Mouse (Mus musculus) 3134 (cell line): ENCODE measurements around the gene Cyba.

Experiments
- DNase-seq: peaks from one replicate; pipeline ENCODE4 v3.0.0-alpha.2; 2011; ENCODE audit warnings: low spot score; ENCODE audit not compliant: insufficient read length; ENCODE audit errors: extremely low read depth

Cyba gene

GRCm38 (mm10) chr8:122423659-122424058, 9.1 kb downstream of the Cyba start:
- no peak for DNase-seq

GRCm38 (mm10) chr8:122423217-122423616, 9.5 kb downstream of the Cyba start:
- DNase-seq = no peak

GRCm38 (mm10) chr8:122421376-122422070, 11.2 kb downstream of the Cyba start, which contains the start of gene Il17c:
Gene Il17c (plus strand): TSS chr8:122422020.
- DNase-seq = no peak

GRCm38 (mm10) chr8:122419881-122420555, 12.7 kb downstream of the Cyba start:
- DNase-seq = no peak

GRCm38 (mm10) chr8:122415554-122415953, 17.2 kb downstream of the Cyba start:
- DNase-seq = no peak

- DNase-seq = no peak
These were observed 18.4 kb downstream of the Cyba start for GRCm38 (mm10) chr8:122414311-122414710.

- DNase-seq = no peak
These were observed 25.1 kb downstream of the Cyba start for GRCm38 (mm10) chr8:122407678-122408077.

- DNase-seq = no peak
These were observed 27.5 kb downstream of the Cyba start for GRCm38 (mm10) chr8:122405146-122405805.

GRCm38 (mm10) chr8:122398186-122398585, 34.5 kb downstream of the Cyba start:
- DNase-seq = no peak

- DNase-seq = no peak
These were observed 37.4 kb downstream of the Cyba start for GRCm38 (mm10) chr8:122395291-122395690.

GRCm38 (mm10) chr8:122393717-122394116, 39.0 kb downstream of the Cyba start:
- no peak for DNase-seq

- no peak for DNase-seq
These were observed 42.0 kb downstream of the Cyba start for GRCm38 (mm10) chr8:122390758-122391157.

GRCm38 (mm10) chr8:122389357-122389756, 43.4 kb downstream of the Cyba start:
- no peak for DNase-seq

GRCm38 (mm10) chr8:122383039-122383438, 49.7 kb downstream of the Cyba start:
- no peak for DNase-seq

GRCm38 (mm10) chr8:122376365-122377231, 56.1 kb downstream of the Cyba start, which contains the start of gene Zc3h18:
Gene Zc3h18 (plus strand): TSS chr8:122376609.
- DNase-seq = peak; percentile 99

- DNase-seq = no peak
These were observed 56.9 kb downstream of the Cyba start for GRCm38 (mm10) chr8:122375751-122376364.

- no peak for DNase-seq
These were observed 57.4 kb downstream of the Cyba start for GRCm38 (mm10) chr8:122375320-122375719.
